Mouse (Mus musculus): Measurements from ENCODE around the gene Rnf10.
"Not testable (repeated sequence)": the region's sequence is repeated elsewhere in the genome, so short reads cannot be mapped to it uniquely, and the experiment has no call there.

Gene Rnf10

DNA sequence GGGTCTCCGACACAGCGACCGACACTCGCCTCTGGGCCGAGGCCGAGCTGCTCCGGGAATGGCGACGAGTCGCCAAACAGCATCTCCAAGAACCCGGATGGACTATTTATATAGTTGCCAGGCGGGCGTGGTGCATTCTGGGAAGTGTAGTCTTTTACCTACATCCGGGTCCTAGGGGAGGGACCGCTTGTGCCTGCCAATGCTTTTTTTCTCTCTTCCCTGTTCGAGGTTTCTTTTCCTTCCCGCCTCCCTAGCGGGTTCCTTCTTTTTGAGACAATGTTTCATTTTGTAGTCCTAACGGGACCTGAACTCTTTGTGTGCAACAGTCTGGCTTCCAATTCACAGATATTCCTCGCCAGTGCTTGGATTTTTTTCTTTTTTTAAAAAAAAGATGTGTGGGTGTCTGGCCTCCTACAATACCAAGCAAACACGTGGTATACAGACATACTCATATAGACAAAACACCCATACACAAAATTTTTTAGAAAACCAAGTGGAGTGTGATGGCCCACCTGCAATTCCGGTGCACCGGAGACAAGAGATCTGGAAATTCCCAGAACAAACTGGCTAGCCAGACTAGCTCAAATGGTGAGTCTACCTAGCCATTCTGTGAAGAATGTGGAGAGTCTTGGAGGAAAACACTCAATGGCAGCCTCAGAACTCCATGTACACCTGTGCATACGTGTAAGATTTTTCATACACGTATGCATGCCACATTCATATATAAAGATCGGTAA lies at the start of gene Rnf10:
TSS of gene Rnf10 (minus strand) at position 87 of the 737 bp plus-strand sequence.
- peak; percentile 99 for DNase-seq (ENCODE audit: low spot score in 2 of 2)

DNA sequence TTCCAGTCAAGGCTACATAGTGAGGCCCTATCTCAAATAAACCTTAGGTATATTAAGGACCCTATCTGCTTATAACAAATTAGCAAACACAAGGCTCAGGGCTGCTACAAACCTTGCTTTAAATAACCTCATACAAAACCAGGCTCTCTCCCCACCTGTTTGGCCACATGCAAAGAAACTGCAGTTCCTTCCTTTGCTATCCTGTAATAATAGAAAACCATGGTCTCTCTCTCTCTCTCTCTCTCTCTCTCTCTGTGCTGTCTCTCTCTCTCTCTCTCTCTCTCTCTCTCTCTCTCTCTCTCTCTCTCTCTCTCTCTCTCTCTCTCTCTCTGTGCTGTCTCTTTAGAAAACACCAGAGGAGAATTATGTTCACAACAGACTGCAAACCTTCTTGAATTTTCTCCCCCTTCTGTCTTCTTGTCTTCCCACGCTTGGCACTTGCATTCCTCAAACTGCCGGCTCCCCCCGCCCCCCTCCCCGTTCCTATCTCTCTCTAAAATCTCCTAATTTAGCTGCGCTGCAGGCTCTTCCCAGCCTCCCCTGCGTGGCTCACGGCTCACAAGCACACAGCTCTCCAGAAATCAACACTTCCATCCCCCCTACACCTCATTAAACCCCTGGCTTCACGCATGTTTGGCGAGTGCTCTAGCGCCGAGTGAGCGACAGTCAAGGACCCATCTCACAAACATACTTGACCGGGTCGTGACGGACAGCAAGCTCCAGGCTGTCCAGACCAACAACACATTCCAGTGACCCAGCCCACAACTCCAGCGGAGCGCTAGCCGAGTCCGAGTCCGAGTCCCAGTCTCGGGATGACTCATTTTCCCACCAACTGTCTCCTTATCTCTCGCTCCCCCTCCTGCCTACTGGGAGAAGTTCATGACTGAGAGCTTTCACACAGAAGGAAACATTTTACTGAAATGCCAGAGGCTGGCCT lies 46.6 kb upstream of the Rnf10 start:
- peak; percentile 86 to 87 for DNase-seq (ENCODE audit: low spot score in 2 of 2)

DNA sequence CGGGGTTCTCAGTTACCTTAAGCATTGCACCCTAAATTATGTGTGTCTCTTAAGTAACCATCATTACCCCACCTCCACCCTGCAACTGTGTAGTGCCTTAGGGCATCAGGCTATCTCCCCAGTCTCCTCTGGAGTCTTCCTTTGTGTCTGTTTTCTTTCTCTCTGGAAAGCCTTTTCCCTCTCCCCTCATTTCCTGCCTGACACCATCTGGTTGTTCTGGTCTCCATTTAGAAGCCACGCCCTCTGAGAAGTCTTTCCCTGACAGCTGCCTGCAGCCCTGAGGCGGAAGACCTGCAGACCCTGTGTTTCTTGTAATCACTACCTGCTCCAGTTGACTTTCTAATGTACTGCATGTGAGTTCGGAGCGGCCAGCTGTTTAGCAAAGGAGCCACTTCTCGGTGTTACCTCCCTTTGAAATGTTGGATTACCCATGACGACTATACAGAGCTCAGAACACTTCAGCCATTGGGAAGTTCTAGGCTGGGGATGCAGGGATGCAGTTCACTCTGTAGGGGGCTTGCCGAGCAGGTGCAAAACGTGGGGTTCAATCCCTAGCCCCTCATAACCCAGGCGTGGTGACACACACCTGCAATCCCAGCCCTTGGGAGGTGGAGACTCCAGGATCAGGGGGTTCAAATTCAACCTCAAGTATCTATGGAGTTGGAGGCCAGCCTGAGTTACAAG lies 45.1 kb upstream of the Rnf10 start:
- no peak for DNase-seq (ENCODE audit: low spot score in 2 of 2)

DNA sequence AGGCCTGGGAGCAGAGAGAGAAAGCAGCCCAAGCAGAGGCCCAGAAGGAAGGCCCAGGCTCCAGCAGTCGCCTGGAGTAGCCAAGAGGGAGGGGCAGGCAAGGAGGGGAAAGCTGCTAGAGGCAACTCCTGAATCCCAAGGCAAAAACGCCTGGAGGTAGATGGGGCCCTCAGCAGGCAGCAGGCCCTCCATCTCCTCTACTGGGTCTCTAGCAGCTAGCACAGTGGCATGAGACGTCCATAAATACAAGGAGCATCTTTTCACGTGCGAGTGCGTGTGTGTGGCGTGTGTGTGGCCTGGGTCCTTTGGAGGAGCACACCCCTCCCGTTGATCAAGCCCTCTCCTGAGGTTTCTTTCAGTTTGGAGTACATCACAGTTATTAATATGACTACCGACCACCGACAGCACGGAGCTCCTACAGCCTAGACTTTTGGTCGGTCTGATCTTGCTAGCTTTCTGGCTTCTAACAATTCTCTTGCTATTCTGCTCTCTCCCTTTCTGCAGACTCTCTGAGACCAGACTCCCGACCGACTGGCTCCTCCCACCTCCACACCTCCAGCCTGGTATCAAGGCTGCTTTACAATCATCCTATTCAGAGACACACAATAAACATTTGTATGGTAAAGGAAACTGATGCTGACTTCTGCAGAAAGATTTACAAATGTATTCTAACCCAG lies 44.4 kb upstream of the Rnf10 start:
- no peak for DNase-seq (ENCODE audit: low spot score in 2 of 2)

DNA sequence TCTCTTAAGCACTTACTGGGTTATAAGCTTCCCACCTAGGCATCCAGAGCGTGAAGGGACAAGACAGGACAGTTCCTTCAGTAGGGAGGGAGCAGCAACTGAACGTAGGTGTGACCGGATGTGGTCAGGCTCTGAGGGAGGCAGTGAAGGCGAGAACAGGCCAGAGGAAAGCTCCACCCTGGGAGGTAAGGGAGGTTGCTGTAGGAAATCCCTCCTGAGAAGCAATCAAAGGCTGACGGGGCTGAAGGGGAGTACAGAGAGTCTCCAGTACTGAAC lies 40.9 kb upstream of the Rnf10 start:
- no peak for DNase-seq (ENCODE audit: low spot score in 2 of 2)

DNA sequence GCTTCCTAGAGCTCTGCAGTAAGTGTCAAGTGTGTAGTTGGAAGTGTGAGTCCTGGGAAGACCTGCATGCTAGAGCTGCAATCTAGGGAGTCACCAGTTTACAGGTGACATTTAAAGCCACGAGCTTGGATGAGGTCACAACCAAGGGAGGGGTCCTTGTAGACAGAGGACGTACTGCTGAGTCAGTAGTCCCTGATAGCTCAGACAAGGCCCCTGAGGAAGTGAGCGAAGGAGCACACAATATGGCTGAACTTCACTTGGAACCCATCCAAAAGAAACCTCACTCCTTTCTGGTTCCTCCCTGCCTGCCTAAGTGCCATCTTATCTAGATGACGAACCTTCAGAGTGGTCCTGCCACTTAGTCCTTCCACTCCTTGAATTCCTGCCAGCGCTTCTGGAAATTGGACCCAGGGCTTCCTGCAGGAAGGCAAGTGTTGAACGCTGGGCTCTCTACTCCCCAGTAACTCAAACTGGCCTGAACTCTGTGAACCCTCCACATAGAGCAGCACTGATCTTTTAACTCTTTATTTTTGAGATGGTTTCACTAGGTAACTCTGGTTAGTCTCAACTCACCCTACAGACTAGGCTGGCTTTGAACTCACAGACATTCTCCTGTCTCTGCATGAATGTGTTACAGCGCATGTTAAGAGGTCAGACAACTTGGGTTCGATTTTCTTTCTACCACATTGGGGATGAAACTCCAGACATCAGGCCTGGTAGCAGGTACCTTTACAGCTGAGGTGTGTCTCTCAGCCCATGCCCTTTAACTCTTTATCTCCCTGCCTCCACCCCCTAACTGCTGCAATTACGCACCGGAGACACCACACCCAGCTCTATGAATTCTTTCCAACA lies 40.3 kb upstream of the Rnf10 start:
- no peak for DNase-seq (ENCODE audit: low spot score in 2 of 2)

DNA sequence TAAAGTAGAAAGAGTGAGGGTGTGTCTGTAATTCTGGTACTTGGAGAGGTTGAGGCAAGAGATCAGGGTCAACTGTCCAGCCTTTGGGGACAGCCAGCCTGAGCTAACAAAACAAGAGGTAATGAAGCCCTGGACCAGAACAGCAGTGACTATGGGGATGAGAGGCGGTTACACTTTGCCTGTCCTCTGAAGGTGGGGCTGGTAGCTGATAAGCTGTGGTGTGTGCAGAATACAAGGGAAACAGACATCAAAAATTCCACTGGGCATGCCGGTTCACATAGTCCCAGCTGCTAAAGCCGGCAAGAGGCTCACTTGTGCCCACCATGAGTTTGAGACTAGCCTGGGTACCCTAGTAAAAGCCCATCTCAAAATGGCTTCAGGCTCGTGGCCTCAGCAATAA lies 39.7 kb upstream of the Rnf10 start:
- DNase-seq (ENCODE audit: low spot score in 2 of 2), result no peak

DNA sequence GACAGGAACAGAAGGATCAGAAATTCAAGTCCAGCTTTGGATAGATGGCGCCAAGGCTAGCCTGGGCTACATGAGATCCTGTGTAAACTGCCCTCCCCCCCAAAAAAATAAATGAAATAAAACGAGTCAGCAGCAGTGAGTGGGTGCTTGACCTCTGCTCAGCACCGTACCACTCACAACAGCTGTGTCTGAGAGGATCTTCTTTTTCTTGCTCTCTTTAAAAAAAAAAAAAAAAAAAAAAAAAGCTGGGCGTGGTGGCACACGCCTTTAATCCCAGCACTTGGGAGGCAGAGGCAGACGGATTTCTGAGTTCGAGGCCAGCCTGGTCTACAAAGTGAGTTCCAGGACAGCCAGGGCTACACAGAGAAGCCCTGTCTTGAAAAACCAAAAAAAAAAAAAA lies 29.5 kb upstream of the Rnf10 start:
- DNase-seq (ENCODE audit: low spot score in 2 of 2), result not testable (repeated sequence)

DNA sequence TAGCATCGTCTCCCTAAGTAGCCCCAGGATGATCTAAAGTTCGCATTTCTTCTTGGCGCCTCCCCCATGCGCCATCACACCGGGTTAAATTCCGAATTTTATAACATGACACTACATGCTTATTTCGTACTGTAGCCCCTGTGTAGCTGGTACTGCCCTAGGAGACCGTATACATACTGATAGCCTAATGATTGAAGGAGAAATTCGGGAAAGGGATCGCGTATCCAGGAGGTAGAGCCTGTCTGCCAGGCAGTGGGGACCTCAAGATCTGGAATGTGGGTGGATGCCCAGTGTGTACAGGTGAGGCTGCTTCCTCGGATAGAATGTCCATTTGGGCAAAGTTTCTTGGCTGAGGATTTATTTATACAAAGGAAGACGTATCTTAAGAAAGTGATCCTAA lies 28.9 kb upstream of the Rnf10 start:
- DNase-seq (ENCODE audit: low spot score in 2 of 2), result no peak

DNA sequence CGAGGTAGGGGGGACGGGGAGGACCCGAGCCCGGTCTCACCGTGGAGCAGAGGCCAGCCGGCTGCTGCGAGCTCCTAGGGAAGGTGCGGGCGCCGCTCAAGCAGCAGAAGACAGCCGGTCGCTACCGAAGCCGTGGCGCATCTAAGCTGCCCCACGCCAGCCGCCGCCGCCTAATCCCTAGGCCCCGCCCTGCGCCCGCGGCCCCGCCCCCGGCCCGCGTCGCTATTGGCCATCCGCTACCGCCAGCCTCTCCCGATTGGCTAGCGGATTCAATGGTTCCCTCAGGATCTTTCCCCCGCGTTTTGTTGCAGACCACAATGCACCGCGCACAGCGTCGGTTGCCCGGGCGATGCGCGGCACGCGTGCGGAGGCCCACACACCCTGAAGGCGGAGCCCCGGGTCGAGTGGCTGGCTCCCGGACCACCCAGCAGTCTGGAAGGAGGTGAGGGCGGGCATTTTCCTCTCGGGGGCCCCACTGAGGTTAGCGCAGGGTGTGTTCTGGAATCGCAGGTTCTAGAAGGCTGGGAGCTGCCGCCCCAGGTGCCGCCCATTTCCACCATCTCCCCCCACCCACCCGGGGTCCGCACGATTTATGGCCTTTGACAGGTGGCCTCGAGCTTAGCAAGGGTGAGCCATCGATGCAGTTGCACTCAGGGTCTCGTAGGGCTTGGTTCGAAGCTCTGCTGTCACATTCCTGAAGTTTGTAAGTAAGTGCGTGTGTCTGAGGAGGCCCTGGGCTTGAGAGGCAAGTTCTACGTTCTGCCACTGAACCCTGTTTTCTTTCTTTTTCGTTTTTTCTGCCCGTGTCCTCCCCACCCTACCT lies 28.3 kb upstream of the Rnf10 start, which contains the start of gene Dynll1:
TSS of gene Dynll1 (minus strand) at position 208 of the 823 bp plus-strand sequence.
- DNase-seq (ENCODE audit: low spot score in 2 of 2), result peak; percentile 100

DNA sequence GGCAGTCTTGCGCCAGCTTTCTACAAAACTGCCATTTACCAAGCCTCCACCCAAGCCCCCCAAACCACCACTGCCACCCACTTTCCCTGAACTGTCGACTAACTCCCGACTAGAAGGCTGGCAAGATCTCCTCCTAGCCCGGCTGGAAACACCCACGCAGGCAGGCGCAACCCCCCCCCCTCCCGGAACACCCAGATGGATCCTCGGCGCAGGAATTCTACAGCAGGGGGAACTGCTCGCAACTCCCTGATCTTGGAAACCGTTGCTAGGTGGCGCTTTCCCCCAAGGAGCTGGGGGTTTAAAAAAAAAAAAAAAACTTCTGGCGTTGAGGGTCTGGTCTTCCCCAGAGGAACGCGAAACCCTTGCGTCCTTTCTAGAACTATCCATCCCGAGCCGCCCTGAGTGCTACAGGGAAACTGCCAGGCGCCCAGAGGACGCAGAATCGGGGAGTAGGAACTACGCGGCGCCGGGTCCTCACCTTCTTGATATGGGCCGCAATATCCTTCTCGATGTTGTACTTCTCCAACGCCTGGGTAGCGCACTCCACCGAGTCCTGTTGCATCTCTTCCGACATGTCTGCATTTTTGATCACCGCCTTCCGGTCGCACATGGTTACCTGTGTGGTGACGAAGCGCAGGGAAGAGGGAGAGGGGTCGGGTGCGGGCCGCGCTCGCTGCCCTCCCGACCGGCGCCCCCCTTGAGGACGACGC lies 27.5 kb upstream of the Rnf10 start:
- DNase-seq (ENCODE audit: low spot score in 2 of 2), result peak; percentile 60

DNA sequence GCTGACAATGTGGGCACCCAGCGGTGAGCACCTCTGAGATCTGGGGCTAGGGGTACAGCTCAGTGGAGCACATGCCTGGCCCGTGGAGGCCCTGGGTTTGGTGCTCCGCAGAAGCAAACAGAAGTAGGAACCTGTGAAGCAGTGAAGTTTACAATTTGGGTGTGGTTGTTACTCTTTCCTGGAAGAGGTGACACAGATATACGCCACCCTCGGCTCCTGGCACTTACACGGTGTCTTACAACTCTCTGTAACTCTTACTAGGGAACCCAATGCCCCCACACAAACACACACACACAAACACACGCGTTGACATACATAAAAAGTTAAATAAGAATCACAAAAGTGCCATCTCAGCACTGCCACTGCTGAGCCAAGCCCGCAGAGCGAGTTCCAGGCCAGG lies 23.6 kb upstream of the Rnf10 start:
- no peak for DNase-seq (ENCODE audit: low spot score in 2 of 2)

DNA sequence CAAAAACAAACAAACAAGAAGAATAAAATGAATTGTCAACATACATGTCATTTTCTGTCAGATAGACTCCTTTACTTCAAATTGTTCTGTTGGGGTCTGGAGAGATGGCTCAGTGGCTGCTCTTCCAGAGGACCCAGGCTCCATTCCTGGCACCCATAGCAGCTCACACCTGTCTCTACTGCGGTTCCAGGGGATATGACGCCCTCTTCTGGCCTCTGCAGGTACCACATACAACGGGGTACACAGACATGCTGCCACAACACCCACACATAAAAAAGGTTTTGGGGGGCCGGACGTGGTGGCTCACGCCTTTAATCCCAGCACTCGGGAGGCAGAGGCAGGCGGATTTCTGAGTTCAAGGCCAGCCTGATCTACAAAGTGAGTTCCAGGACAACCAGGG lies 21.5 kb upstream of the Rnf10 start:
- DNase-seq (ENCODE audit: low spot score in 2 of 2), result no peak

DNA sequence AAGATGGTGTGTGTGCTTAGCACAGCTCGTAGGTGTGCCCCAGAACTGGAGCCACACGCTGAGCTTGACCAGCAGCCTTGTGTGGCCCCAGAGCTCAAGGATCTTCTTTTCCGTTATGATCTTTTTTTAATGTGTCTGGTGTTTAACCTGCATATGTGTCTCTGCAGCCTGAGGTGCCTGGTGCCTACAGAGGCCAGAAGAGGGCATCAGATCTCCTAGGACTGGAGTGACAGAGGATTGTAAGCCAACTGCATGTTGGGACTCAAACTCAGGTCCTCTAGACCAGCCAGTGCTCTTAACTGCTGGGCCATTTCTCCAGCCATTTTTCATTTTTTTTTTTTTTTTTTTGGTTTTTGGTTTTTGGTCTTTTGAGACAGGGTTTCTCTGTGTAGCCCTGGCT lies 12.0 kb upstream of the Rnf10 start:
- DNase-seq (ENCODE audit: low spot score in 2 of 2), result no peak

DNA sequence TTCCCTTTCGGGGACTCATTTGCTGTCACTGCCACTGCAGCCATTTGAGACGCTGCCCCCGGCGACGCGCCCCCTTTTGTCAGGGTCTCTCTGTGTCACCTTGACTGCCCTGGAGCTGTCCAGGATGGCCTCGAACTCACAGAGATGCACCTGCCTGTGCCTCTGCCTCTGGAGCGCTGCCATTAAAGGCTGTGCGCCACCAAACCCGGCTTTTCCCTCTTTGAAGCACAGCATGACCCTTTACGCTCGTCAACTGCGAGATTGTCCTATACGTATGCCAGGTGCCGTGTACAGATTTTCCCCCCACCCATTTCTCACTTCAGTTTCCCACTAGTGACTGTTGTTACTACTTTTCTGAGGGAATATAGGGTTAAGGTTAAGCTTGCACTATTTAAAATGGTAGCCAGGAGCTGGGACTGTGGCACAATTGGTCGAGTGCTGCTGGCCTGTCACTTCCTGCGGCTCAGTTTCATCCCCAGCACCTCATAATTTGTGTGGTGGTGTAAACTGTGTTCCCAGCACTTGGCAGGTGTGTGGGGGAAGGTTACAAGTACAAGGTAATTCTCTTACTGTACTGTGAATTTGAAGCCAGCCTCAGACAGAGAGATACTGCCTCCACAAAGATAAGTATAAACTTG lies 7.5 kb upstream of the Rnf10 start:
- no peak for DNase-seq (ENCODE audit: low spot score in 2 of 2)

DNA sequence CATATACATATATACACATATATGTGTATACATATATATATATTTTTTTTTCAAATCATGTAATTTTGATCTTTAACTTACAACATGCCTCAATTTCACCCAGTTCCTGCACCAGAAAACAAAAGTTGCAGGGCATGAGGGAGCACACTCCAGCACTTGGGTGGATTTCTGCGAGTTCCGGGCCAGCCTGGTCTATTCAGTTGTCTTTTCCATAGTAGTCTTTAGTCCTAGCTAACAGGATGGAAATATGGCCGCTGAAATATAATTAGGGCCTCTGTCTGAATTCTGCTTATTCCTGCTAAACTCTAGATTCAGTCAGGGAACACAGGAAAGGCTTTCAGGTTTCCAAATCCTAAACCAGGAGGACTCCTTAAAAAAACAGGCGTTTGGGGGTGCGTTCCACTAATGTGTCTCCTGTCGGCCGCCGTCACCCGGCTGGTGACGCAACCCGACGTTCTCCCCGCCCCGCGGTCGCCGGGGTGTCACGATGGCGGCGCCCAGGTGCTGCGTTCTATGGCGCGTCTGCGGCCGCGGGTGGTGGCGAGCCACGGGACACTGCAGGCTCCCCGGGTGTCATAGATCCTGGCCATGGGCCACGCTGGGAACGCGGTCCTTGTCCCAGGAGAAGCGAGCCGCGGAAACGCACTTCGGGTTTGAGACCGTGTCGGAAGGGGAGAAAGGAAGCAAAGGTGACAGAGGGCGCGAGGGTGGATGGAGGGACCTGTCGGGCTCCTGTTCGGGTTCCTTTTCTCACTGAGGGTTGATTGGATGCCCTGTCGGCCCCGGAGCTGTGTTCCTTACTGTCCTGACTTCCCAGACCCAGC lies 6.7 kb upstream of the Rnf10 start, which contains the start of gene Coq5:
TSS of gene Coq5 (plus strand) at position 441 of the 824 bp plus-strand sequence.
- DNase-seq (ENCODE audit: low spot score in 2 of 2), result peak; percentile 87 to 90

DNA sequence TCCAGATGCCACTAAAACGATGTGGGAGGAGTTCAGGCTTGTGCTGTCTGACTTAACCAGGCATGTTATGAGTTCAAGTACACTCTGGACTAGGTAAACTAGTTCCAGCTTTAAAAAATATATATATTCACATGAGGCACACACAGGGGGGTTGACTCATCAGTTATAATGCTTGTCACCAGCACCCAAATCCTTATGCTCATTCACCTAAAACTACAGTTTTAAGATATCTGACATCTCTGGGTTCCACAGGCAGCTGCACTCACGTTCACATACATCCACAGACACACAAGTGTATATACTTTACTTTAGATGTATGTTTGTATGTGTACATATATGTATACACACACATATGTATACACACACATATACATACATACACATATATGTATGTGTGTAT lies 6.1 kb upstream of the Rnf10 start:
- DNase-seq (ENCODE audit: low spot score in 2 of 2), result no peak

DNA sequence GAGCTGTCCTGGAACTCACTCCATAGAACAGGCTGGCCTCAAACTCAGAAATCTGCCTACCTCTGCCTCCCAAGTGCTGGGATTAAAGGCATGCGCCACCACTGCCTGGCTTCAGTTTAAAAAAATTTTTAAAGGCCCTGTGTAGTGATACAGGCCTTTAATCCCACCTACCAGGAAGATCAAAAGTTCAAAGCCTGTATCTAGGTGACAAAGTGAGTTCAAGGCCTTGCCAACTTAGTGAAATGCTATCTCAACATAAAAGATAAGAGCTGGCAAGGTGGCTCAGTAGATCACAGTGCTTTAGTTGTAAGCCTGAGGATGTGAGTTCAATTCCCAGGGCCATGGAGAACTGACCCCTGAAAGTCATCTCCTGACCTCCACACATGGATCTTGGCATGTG lies 5.4 kb upstream of the Rnf10 start:
- no peak for DNase-seq (ENCODE audit: low spot score in 2 of 2)

Data from frontal cortex, postnatal 36 days (tissue).